22 mouse cellular contexts compared by ENCODE assay signal in the genomic region with DNA sequence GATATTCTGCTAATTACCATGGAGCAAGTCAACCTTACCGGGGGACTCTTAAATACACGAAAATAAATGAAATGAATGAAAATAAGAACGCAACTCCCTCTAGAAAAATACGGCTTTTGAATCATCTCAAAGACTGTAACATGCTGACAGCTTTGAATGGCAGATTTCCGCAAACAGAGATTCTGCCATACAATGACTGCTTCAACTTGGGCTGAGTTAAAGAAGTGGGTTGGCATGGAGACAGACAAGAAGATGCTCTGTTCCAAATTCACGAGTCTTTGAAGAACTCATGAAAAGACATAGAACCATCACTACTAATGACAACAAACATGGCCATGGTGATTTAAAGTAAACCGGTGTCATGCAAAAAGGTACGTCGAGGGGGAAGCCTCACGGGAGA. TPM values are rescaled to one million over a fixed set of nuclear protein-coding genes. Genes with fewer than 3 reads are reported as not detected.
A peak's percentile ranks its signal among the peaks of the same experiment; 100 is the strongest.
DNase-seq lines count a peak whose midpoint lies in the region; ATAC-seq and TF ChIP-seq lines count a peak whose summit lies in the region.
"Had no signal": no experiment of that assay in that cellular context is flagged by ENCODE, and none has a peak within 500 bp of the region (broad histone marks: within the 10 kb centered on the region; RNA-seq: fewer than 3 reads in every experiment).

No protein-coding gene starts in this region.

- H3K9me3 ChIP-seq in forebrain, embryonic 10.5 days: no peaks in the 10 kb centered on the region
- H3K9me3 ChIP-seq in forebrain, embryonic 15.5 days: no peaks in the 10 kb centered on the region
- no peaks in the 10 kb centered on the region for H3K9me3 ChIP-seq in hindbrain, embryonic 12.5 days (replicated peaks)
- H3K9me3 ChIP-seq in hindbrain, embryonic 10.5 days: no peaks in the 10 kb centered on the region
- no peaks in the 10 kb centered on the region for H3K9me3 ChIP-seq in midbrain, embryonic 12.5 days
- no peaks in the 10 kb centered on the region for H3K9me3 ChIP-seq in midbrain, postnatal 0 days (ENCODE audit: low read length)
- H3K9me3 ChIP-seq: embryonic facial prominence, embryonic 12.5 days; heart, embryonic 10.5 days had no signal

- no peak overlapping the region for H3K4me2 ChIP-seq in forebrain, embryonic 15.5 days (replicated peaks)
- H3K4me2 ChIP-seq in hindbrain, embryonic 12.5 days (replicated peaks): no peak overlapping the region
- peak overlapping the region; percentile 43 for H3K4me2 ChIP-seq in midbrain, embryonic 12.5 days (replicated peaks)
- no peak overlapping the region for H3K4me2 ChIP-seq in midbrain, postnatal 0 days (ENCODE audit: low read depth, low read length, poor library complexity, severe bottlenecking)
- H3K4me2 ChIP-seq: embryonic facial prominence, embryonic 12.5 days had no signal

- H3K4me1 ChIP-seq in forebrain, embryonic 10.5 days: peaks cover 47% of the 10 kb centered on the region
- H3K4me1 ChIP-seq in forebrain, embryonic 15.5 days: peaks cover 77% of the 10 kb centered on the region
- H3K4me1 ChIP-seq in hindbrain, embryonic 12.5 days: peaks cover 48% of the 10 kb centered on the region
- peaks cover 53% of the 10 kb centered on the region for H3K4me1 ChIP-seq in hindbrain, embryonic 10.5 days (replicated peaks)
- peaks cover 51% of the 10 kb centered on the region for H3K4me1 ChIP-seq in midbrain, embryonic 12.5 days
- H3K4me1 ChIP-seq in midbrain, postnatal 0 days (ENCODE audit: insufficient read depth, low read length): peaks cover 8% of the 10 kb centered on the region; the same call in 1 of the 2 replicates

- H3K27ac ChIP-seq in forebrain, embryonic 10.5 days: peak overlapping the region; percentile 89; the same call in 1 of the 2 replicates
- no peak overlapping the region for H3K27ac ChIP-seq in forebrain, embryonic 15.5 days (replicated peaks)
- 0 out of 2 replicates have a peak overlapping the region, but pooled peaks have one; percentile 66 for H3K27ac ChIP-seq in hindbrain, embryonic 12.5 days
- no peak overlapping the region for H3K27ac ChIP-seq in hindbrain, embryonic 10.5 days
- H3K27ac ChIP-seq in midbrain, embryonic 12.5 days (replicated peaks): peak overlapping the region; percentile 92
- H3K27ac ChIP-seq in midbrain, postnatal 0 days (ENCODE audit: low read depth, low read length): no peak overlapping the region
- H3K27ac ChIP-seq: embryonic facial prominence, embryonic 12.5 days; heart, embryonic 10.5 days had no signal

- H3K27me3 ChIP-seq in forebrain, embryonic 10.5 days (ENCODE audit: poor library complexity, severe bottlenecking): no peaks in the 10 kb centered on the region
- no peaks in the 10 kb centered on the region for H3K27me3 ChIP-seq in forebrain, embryonic 15.5 days
- no peaks in the 10 kb centered on the region for H3K27me3 ChIP-seq in hindbrain, embryonic 12.5 days
- H3K27me3 ChIP-seq in hindbrain, embryonic 10.5 days (ENCODE audit: insufficient read depth, poor library complexity, severe bottlenecking): no peaks in the 10 kb centered on the region
- no peaks in the 10 kb centered on the region for H3K27me3 ChIP-seq in midbrain, embryonic 12.5 days
- H3K27me3 ChIP-seq in midbrain, postnatal 0 days (ENCODE audit: insufficient read depth, low read length): no peaks in the 10 kb centered on the region
- H3K27me3 ChIP-seq: embryonic facial prominence, embryonic 12.5 days had no signal

- H3K36me3 ChIP-seq in forebrain, embryonic 10.5 days (replicated peaks): peaks cover 69% of the 10 kb centered on the region
- 0 out of 2 replicates have a peak, but pooled peaks cover 7% of the 10 kb centered on the region for H3K36me3 ChIP-seq in forebrain, embryonic 15.5 days
- peaks cover 24% of the 10 kb centered on the region for H3K36me3 ChIP-seq in hindbrain, embryonic 12.5 days
- peaks cover 66% of the 10 kb centered on the region for H3K36me3 ChIP-seq in hindbrain, embryonic 10.5 days
- peaks cover 21% of the 10 kb centered on the region for H3K36me3 ChIP-seq in midbrain, embryonic 12.5 days
- 0 out of 2 replicates have a peak, but pooled peaks cover 4% of the 10 kb centered on the region for H3K36me3 ChIP-seq in midbrain, postnatal 0 days (ENCODE audit: insufficient read depth, low read length)
- H3K36me3 ChIP-seq: embryonic facial prominence, embryonic 12.5 days; G1E had no signal

- no peak overlapping the region for H3K4me3 ChIP-seq in forebrain, embryonic 10.5 days
- H3K4me3 ChIP-seq in forebrain, embryonic 15.5 days: no peak overlapping the region
- no peak overlapping the region for H3K4me3 ChIP-seq in hindbrain, embryonic 12.5 days
- no peak overlapping the region for H3K4me3 ChIP-seq in hindbrain, embryonic 10.5 days
- H3K4me3 ChIP-seq in midbrain, embryonic 12.5 days: no peak overlapping the region
- H3K4me3 ChIP-seq in midbrain, postnatal 0 days (ENCODE audit: low read depth, low read length): no peak overlapping the region
- H3K4me3 ChIP-seq: embryonic facial prominence, embryonic 12.5 days; heart, embryonic 10.5 days had no signal

- no peak for TF ChIP-seq CTCF in midbrain, postnatal 0 days (IDR thresholded peaks at IDR 0.05)

- H3K9ac ChIP-seq in forebrain, embryonic 15.5 days (replicated peaks): no peak overlapping the region
- no peak overlapping the region for H3K9ac ChIP-seq in hindbrain, embryonic 12.5 days
- no peak overlapping the region for H3K9ac ChIP-seq in midbrain, embryonic 12.5 days (replicated peaks)
- H3K9ac ChIP-seq in midbrain, postnatal 0 days (replicated peaks; ENCODE audit: low read length, poor library complexity, severe bottlenecking): no peak overlapping the region
- H3K9ac ChIP-seq: embryonic facial prominence, embryonic 12.5 days had no signal

- no peak for DNase-seq in forebrain, embryonic 10.5 days (ENCODE audit: extremely low spot score, low spot score)
- DNase-seq in hindbrain, embryonic 10.5 days (ENCODE audit: low spot score): no peak
- DNase-seq in midbrain, postnatal 0 days (ENCODE audit: low spot score): no peak
- DNase-seq in thymus, postnatal 10 days (ENCODE audit: low spot score in 2 of 2): no peak
- DNase-seq in spleen, postnatal 10 days (ENCODE audit: low spot score in 2 of 2): no peak
- DNase-seq: adrenal gland, postnatal 10 days; B cell, adult 2 months; cerebellum, adult 11 months; cerebellum, adult 8-10 months; cerebellum, postnatal 14 days; gastrocnemius, postnatal 36 days; heart, adult 18-20 months; heart, postnatal 10 days had no signal

- ATAC-seq in forebrain, embryonic 15.5 days (replicated peaks): no peak
- no peak for ATAC-seq in hindbrain, embryonic 12.5 days (ENCODE audit: low FRiP score)
- ATAC-seq in midbrain, embryonic 12.5 days (ENCODE audit: low FRiP score, low read depth): no peak
- ATAC-seq in midbrain, postnatal 0 days (ENCODE audit: low FRiP score): no peak
- ATAC-seq: CD4-positive, CD25-positive, alpha-beta regulatory T cell, adult 4 months; hindbrain, embryonic 16.5 days had no signal

- 82% methylated on average over 10 of the region's 10 CpGs for WGBS in forebrain, embryonic 10.5 days
- 30% methylated on average over 10 of the region's 10 CpGs for WGBS in forebrain, embryonic 15.5 days
- 57% methylated on average over 10 of the region's 10 CpGs for WGBS in hindbrain, embryonic 12.5 days
- 66% methylated on average over 10 of the region's 10 CpGs for WGBS in hindbrain, embryonic 10.5 days
- WGBS in midbrain, embryonic 12.5 days: 58% methylated on average over 10 of the region's 10 CpGs
- 35% methylated on average over 10 of the region's 10 CpGs for WGBS in midbrain, postnatal 0 days

RNA-seq across cellular contexts. Expression of gene Map1b, which starts 21.9 kb away (rescaled TPM):
- polyA plus RNA-seq in forebrain, embryonic 10.5 days (2016; fragmentation: Nextera tagmentation; extraction: Ambion mirVana): 403 and 460 TPM in 2 replicates
- 1,899 and 1,916 TPM in 2 replicates for polyA plus RNA-seq in forebrain, embryonic 15.5 days (2015; fragmentation: Nextera tagmentation; extraction: Ambion mirVana)
- 1,280 and 1,328 TPM in 2 replicates for polyA plus RNA-seq in hindbrain, embryonic 12.5 days (2016; fragmentation: Nextera tagmentation; extraction: Ambion mirVana)
- polyA plus RNA-seq in hindbrain, embryonic 10.5 days (2016; fragmentation: Nextera tagmentation; extraction: Ambion mirVana): 743 and 1,096 TPM in 2 replicates
- polyA plus RNA-seq in midbrain, embryonic 12.5 days (2016; fragmentation: Nextera tagmentation; extraction: Ambion mirVana): 1,345 and 1,353 TPM in 2 replicates
- total RNA-seq in midbrain, postnatal 0 days (2014; rRNA removed): 913 and 940 TPM in 2 replicates
- 1,865 and 2,125 TPM in 2 replicates for polyA plus RNA-seq in midbrain, postnatal 0 days (2015; fragmentation: Nextera tagmentation; extraction: Ambion mirVana)
- total RNA-seq: common myeloid progenitor, adult 5-6 weeks had no signal
- polyA plus RNA-seq: G1E had no signal

Comparison
In these comparisons a context has a peak if more than half of its experiments do, and no peak if none do; other contexts are left out.
1. H3K27ac ChIP-seq: peak in forebrain, embryonic 10.5 days (single experiment), hindbrain, embryonic 12.5 days (single experiment) and midbrain, embryonic 12.5 days (single experiment); none in forebrain, embryonic 15.5 days (single experiment), hindbrain, embryonic 10.5 days (single experiment) and midbrain, postnatal 0 days (single experiment).